In genomic region chr7:101875978-101876377, GRCm38 (mm10) we compare ENCODE assay signal across 17 mouse cellular contexts. TPM values are rescaled to one million over a fixed set of nuclear protein-coding genes. Genes with fewer than 3 reads are reported as not detected.
"Had no signal": no experiment of that assay in that cellular context is flagged by ENCODE, and none has a peak within 500 bp of the region (broad histone marks: within the 10 kb centered on the region; RNA-seq: fewer than 3 reads in every experiment).

No protein-coding gene starts in this region.

- DNase-seq: gastrocnemius, adult 2 months; gastrocnemius, postnatal 10 days; gastrocnemius, postnatal 25 days; heart, adult 18-20 months; heart, postnatal 10 days; heart, postnatal 4 days; kidney, adult 18-20 months; kidney, adult 8-10 months; kidney, postnatal 10 days; kidney, postnatal 4 days; liver; liver, embryonic 13.5 days had no signal

RNA-seq across cellular contexts. Expression of gene Folr1, which starts 5.4 kb away (rescaled TPM):
- total RNA-seq: granulocyte monocyte progenitor cell, adult 5-6 weeks; heart, adult 18-20 months had no signal

RNA-seq across cellular contexts. Expression of gene Folr2, which starts 19.0 kb away (rescaled TPM):
- total RNA-seq: granulocyte monocyte progenitor cell, adult 5-6 weeks; left cerebral cortex, adult 2 months had no signal

RNA-seq across cellular contexts. Expression of gene Tomt, which starts 30.2 kb away (rescaled TPM):
- total RNA-seq: gastrocnemius, adult 2 months; gastrocnemius, postnatal 10 days; gastrocnemius, postnatal 25 days; granulocyte monocyte progenitor cell, adult 5-6 weeks; heart, adult 18-20 months; heart, adult 8-10 months; heart, postnatal 10 days; heart, postnatal 25 days; heart, postnatal 4 days; layer of hippocampus, postnatal 25 days; left cerebral cortex, adult 2 months had no signal
